15 mouse cellular contexts compared by ENCODE assay signal in the genomic region with DNA sequence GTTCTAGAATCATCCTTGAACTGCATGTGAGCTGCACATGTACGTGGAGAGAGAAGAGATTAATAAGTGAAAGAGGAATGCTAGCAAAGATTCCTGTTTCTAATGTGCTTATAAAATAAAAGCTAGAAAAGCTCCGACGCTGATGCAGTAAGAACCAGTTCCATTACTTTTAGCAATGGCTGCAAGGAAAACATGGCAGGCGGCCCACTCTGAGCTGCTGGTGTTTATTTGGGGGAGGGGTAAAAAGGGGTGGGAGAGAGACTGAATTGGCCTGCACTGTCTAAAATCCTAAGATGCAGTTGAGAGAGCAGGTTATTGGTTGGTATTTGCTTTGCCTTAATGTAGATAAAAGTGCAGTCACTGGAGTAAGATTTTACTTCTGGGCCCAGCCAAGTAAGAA.
"Had no signal": no experiment of that assay in that cellular context is flagged by ENCODE, and none has a peak within 500 bp of the region (broad histone marks: within the 10 kb centered on the region; RNA-seq: fewer than 3 reads in every experiment).

No protein-coding gene starts in this region.

- DNase-seq: kidney, adult 11 months; kidney, postnatal 10 days; liver; liver, embryonic 13.5 days; liver, postnatal 0 days; lung, postnatal 10 days; right cerebral cortex, adult 18-20 months; right cerebral cortex, postnatal 25 days; thymus, postnatal 36 days had no signal

- H3K9ac ChIP-seq: limb, embryonic 12.5 days; liver, embryonic 13.5 days; liver, postnatal 0 days; neural tube, embryonic 15.5 days had no signal

- H3K36me3 ChIP-seq: limb, embryonic 12.5 days; liver, embryonic 13.5 days; neural tube, embryonic 15.5 days had no signal

- H3K27me3 ChIP-seq: limb, embryonic 12.5 days; liver, embryonic 13.5 days; megakaryocyte, embryonic 14.5 days; neural tube, embryonic 15.5 days had no signal

- H3K4me2 ChIP-seq: limb, embryonic 12.5 days; liver, embryonic 13.5 days; midbrain, embryonic 11.5 days; neural tube, embryonic 15.5 days had no signal

- H3K9me3 ChIP-seq: limb, embryonic 12.5 days; liver, embryonic 13.5 days; megakaryocyte, embryonic 14.5 days; neural tube, embryonic 15.5 days had no signal

- ATAC-seq: midbrain, embryonic 16.5 days had no signal

- H3K27ac ChIP-seq: limb, embryonic 12.5 days; macrophage; neural tube, embryonic 15.5 days had no signal

- H3K4me3 ChIP-seq: limb, embryonic 12.5 days; liver, embryonic 13.5 days; megakaryocyte, embryonic 14.5 days; neural tube, embryonic 15.5 days had no signal
